Mouse (Mus musculus): ENCODE data around the gene Birc2. TPM values are rescaled to one million over a fixed set of nuclear protein-coding genes. Genes with fewer than 3 reads are reported as not detected.

The Birc2 gene
- polyA plus RNA-seq (2015; fragmentation: Nextera tagmentation; extraction: Ambion mirVana), result 11.7 and 15.7 TPM in 2 replicates

GRCm38 (mm10) chr9:7836905-7837805 lies at the start of gene Birc2:
TSS of gene Birc2 (minus strand) at chr9:7837064.
- no peaks in the 10 kb centered on the region for H3K9me3 ChIP-seq (replicated peaks)
- peaks cover 13% of the 10 kb centered on the region for H3K36me3 ChIP-seq
- WGBS (ENCODE audit: insufficient replicate concordance), result under 1% methylated on average over 68 of the region's 68 CpGs
- ATAC-seq (ENCODE audit: low read depth) (peak; percentile 97), DNase-seq (peak; percentile 95)
- peaks cover 39% of the 10 kb centered on the region for H3K4me1 ChIP-seq (replicated peaks)
- H3K4me2 ChIP-seq, result peak within 1 kb of the TSS; percentile 89
- H3K27ac ChIP-seq, result peak within 1 kb of the TSS; percentile 99
- peak within 1 kb of the TSS; percentile 78 for H3K4me3 ChIP-seq (replicated peaks)
- no peaks in the 10 kb centered on the region for H3K27me3 ChIP-seq
- H3K9ac ChIP-seq, result peak within 1 kb of the TSS; percentile 91

- Histone ChIP-seq H3K4me2 (no peak overlapping the region), H3K4me3 (replicated peaks) (no peak overlapping the region), H3K27me3 (no peaks in the 10 kb centered on the region), H3K36me3 (no peaks in the 10 kb centered on the region), H3K27ac (no peak overlapping the region), H3K9me3 (replicated peaks) (peaks cover 5% of the 10 kb centered on the region; the same call in 1 of the 2 replicates), H3K4me1 (replicated peaks) (no peaks in the 10 kb centered on the region), H3K9ac (no peak overlapping the region)
- no peak for DNase-seq
- WGBS (ENCODE audit: insufficient replicate concordance), result 89% methylated on average over 3 of the region's 3 CpGs
- no peak for ATAC-seq (ENCODE audit: low read depth)
These were observed 47.5 kb upstream of the Birc2 start for GRCm38 (mm10) chr9:7884346-7884745.

GRCm38 (mm10) chr9:7882304-7882865 lies 45.5 kb upstream of the Birc2 start:
- ATAC-seq (ENCODE audit: low read depth) (no peak), DNase-seq (no peak)
- no peak overlapping the region for H3K4me2 ChIP-seq
- 63% methylated on average over 1 of the region's 1 CpGs for WGBS (ENCODE audit: insufficient replicate concordance)
- no peaks in the 10 kb centered on the region for H3K27me3 ChIP-seq
- H3K9me3 ChIP-seq (replicated peaks), result peaks cover 5% of the 10 kb centered on the region; the same call in 1 of the 2 replicates
- no peak overlapping the region for H3K4me3 ChIP-seq (replicated peaks)
- H3K9ac ChIP-seq, result no peak overlapping the region
- H3K27ac ChIP-seq, result no peak overlapping the region
- H3K36me3 ChIP-seq, result no peaks in the 10 kb centered on the region
- no peaks in the 10 kb centered on the region for H3K4me1 ChIP-seq (replicated peaks)

DNA sequence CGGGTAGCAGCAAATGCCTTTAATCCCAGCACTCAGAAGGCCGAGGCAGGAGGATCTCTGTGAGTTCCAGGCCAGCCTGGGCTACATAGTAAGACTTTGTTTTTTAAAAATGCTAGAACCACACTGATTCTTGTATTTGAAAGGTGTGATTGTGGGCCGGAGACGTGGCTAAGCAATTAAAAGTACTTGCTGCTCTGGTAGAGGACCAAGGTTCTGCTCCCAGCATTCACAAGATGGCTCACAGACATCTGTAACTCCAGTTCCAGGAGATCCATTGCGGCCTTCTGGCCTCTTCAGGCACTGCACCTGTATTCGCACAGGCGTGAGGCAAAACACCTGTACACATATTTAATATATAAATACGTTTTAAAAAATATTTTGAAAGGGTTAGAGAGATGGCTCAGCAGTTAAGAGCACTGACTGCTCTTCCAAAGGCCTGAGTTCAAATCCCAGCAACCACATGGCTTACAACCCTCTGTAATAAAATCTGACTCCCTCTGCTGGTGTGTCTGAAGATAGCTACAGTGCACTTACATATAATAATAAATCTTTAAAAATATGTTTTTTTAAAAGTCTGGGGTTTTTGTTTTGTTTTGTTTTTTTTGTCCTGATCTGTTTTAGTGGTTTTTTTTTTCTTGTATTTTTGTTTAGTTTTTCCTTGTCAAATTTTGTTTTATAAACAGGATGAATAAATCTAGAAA lies 36.8 kb upstream of the Birc2 start:
- Histone ChIP-seq H3K27me3 (no peaks in the 10 kb centered on the region), H3K4me2 (peak overlapping the region; percentile 78), H3K4me1 (replicated peaks) (peaks cover 33% of the 10 kb centered on the region), H3K9me3 (replicated peaks) (no peaks in the 10 kb centered on the region), H3K36me3 (no peaks in the 10 kb centered on the region), H3K4me3 (replicated peaks) (peak overlapping the region; percentile 65), H3K9ac (peak overlapping the region; percentile 75; the same call in 1 of the 2 replicates), H3K27ac (peak overlapping the region; percentile 83)
- ATAC-seq (ENCODE audit: low read depth), result no peak
- 66% methylated on average over 8 of the region's 8 CpGs for WGBS (ENCODE audit: insufficient replicate concordance)
- no peak for DNase-seq

DNA sequence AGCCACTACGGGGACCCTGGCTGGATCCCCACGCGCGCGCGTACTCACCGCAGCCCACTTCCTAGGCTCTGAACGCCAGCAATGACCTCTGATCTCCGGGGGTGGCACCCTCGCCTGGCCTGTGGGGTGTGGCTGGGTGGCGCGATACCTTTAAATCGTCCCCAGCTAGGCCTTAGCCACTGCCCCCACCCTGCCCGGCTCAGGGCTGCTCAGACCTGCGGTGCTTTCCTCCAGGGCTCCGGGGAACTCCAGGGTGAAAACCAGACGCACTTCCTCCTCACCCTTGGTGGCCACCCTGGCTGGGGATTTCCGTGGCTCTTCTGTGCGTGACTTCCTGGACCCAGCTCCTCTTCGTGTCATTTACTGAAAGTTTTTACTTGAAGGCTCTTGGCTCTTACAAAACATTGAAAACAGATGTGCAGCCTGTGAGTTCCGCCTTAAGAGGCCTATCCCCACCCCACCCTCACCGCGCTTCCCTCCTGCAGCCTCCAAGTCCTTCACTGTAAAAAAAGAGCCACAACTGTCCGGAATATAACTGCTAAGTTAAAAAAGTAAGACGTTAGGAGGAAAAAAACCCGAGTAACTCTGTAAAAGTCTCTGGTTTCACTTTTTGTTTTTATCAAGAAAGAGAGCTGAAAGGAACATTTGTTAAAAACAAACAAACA lies 36.0 kb upstream of the Birc2 start, which contains the start of gene Birc3:
TSS of gene Birc3 (minus strand) at position 412 of the 665 bp plus-strand sequence.
- 1% methylated on average over 26 of the region's 26 CpGs for WGBS (ENCODE audit: insufficient replicate concordance)

DNA sequence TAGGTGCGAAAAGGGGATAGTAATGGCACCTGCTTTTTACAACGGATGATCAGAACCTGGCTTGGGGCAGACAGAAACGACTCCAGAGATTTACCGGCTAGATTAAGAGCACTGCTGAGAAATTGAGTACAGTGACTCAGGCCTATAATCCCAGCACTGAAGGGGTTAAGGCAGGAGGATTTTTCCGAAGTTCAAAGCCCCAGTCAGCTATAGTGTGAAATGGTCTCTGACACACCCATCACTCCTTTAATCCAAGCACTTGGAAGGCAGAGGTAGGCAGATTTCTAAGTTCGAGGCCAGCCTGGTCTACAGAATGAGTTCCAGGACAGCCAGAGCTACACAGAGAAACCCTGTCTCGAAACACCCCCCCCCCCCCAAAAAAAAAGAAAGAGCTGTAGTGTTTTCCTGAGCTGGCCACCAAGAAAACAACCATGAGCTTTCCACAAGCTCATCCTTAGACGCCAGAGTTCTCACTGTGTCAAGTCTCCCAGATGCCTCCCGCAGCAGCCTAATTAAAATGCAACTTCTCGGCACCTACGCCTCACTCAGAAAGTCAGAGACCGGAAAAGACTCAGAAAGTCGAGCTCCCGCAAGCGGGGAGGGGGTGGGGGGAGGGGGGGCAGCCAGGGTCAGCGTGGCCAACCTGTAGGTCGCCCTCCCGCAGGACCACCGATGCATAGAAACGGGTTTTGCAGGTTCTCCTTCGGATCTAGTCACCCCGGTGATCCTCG lies 35.3 kb upstream of the Birc2 start:
- peak overlapping the region; percentile 78 for H3K4me2 ChIP-seq
- H3K36me3 ChIP-seq, result peaks cover 8% of the 10 kb centered on the region; the same call in 1 of the 2 replicates
- H3K9me3 ChIP-seq (replicated peaks), result no peaks in the 10 kb centered on the region
- WGBS (ENCODE audit: insufficient replicate concordance), result 11% methylated on average over 23 of the region's 23 CpGs
- ATAC-seq (ENCODE audit: low read depth), result peak; percentile 29
- H3K4me3 ChIP-seq (replicated peaks), result peak overlapping the region; percentile 65
- DNase-seq, result no peak
- no peaks in the 10 kb centered on the region for H3K27me3 ChIP-seq
- peak overlapping the region; percentile 75 for H3K9ac ChIP-seq
- H3K27ac ChIP-seq, result peak overlapping the region; percentile 83
- H3K4me1 ChIP-seq (replicated peaks), result peaks cover 47% of the 10 kb centered on the region

More for the DNA sequence above, 36.0 kb upstream of the Birc2 start, which contains the start of gene Birc3:
- Histone ChIP-seq H3K27ac (peak within 1 kb of the TSS; percentile 83), H3K9me3 (replicated peaks) (no peaks in the 10 kb centered on the region), H3K4me2 (peak within 1 kb of the TSS; percentile 78), H3K4me3 (replicated peaks) (peak within 1 kb of the TSS; percentile 65), H3K27me3 (no peaks in the 10 kb centered on the region), H3K4me1 (replicated peaks) (peaks cover 41% of the 10 kb centered on the region), H3K9ac (peak within 1 kb of the TSS; percentile 75), H3K36me3 (0 out of 2 replicates have a peak, but pooled peaks cover 1% of the 10 kb centered on the region)
- ATAC-seq (ENCODE audit: low read depth), result peak; percentile 99
- peak; percentile 73 for DNase-seq

GRCm38 (mm10) chr9:7871316-7872043 lies 34.6 kb upstream of the Birc2 start:
- Histone ChIP-seq H3K36me3 (peaks cover 15% of the 10 kb centered on the region; the same call in 1 of the 2 replicates), H3K4me2 (peak overlapping the region; percentile 78), H3K27ac (peak overlapping the region; percentile 18), H3K9ac (0 out of 2 replicates have a peak overlapping the region, but pooled peaks have one; percentile 75), H3K9me3 (replicated peaks) (no peaks in the 10 kb centered on the region), H3K4me3 (replicated peaks) (peak overlapping the region; percentile 65), H3K27me3 (no peaks in the 10 kb centered on the region), H3K4me1 (replicated peaks) (peaks cover 47% of the 10 kb centered on the region)
- ATAC-seq (ENCODE audit: low read depth) (no peak), DNase-seq (no peak)
- WGBS (ENCODE audit: insufficient replicate concordance), result 46% methylated on average over 4 of the region's 4 CpGs

- ATAC-seq (ENCODE audit: low read depth) (no peak), DNase-seq (no peak)
- no peak overlapping the region for H3K9ac ChIP-seq
- H3K4me2 ChIP-seq, result no peak overlapping the region
- peaks cover 47% of the 10 kb centered on the region for H3K4me1 ChIP-seq (replicated peaks)
- H3K9me3 ChIP-seq (replicated peaks), result no peaks in the 10 kb centered on the region
- peaks cover 15% of the 10 kb centered on the region; the same call in 1 of the 2 replicates for H3K36me3 ChIP-seq
- H3K4me3 ChIP-seq (replicated peaks), result no peak overlapping the region
- H3K27ac ChIP-seq, result peak overlapping the region; percentile 18; the same call in 1 of the 2 replicates
- WGBS (ENCODE audit: insufficient replicate concordance), result 73% methylated on average over 10 of the region's 10 CpGs
- no peaks in the 10 kb centered on the region for H3K27me3 ChIP-seq
These were observed 33.9 kb upstream of the Birc2 start for GRCm38 (mm10) chr9:7870556-7871315.

- no peak for DNase-seq
- WGBS (ENCODE audit: insufficient replicate concordance), result 56% methylated on average over 4 of the region's 4 CpGs
- Histone ChIP-seq H3K4me1 (replicated peaks) (peaks cover 47% of the 10 kb centered on the region), H3K4me2 (no peak overlapping the region), H3K9ac (no peak overlapping the region), H3K36me3 (peaks cover 18% of the 10 kb centered on the region), H3K4me3 (replicated peaks) (no peak overlapping the region), H3K27ac (peak overlapping the region; percentile 31; the same call in 1 of the 2 replicates), H3K9me3 (replicated peaks) (no peaks in the 10 kb centered on the region), H3K27me3 (no peaks in the 10 kb centered on the region)
- no peak for ATAC-seq (ENCODE audit: low read depth)
These were observed 32.1 kb upstream of the Birc2 start for GRCm38 (mm10) chr9:7868838-7869491.
